Mouse (Mus musculus): Measurements from ENCODE around the gene 4833427G06Rik.

- TF ChIP-seq CTCF (IDR thresholded peaks at IDR 0.05; ENCODE audit: low read depth) (no peak), EP300 (IDR thresholded peaks at IDR 0.05; ENCODE audit: low read depth) (no peak)
These were observed 12.9 kb upstream of the 4833427G06Rik start for GRCm38 (mm10) chr9:51114767-51115166.

All from liver, embryonic 14.5 days (tissue).